Mouse (Mus musculus) brain, adult 10 weeks (tissue): ENCODE data around the gene Vwa7. TPM values are rescaled to one million over a fixed set of nuclear protein-coding genes. Genes with fewer than 3 reads are reported as not detected.

Experiments used
- polyA plus RNA-seq: library from polyadenylated mRNA; stranded (reverse); fragments of 350-450 nt; fragmentation: Illumina TruSeq; extraction: RNeasy Lipid Tissue Mini Kit (QIAGEN cat#74804); gene quantifications from one replicate; pipeline ENCODE4 v1.2.3, GENCODE M21; 2015; ENCODE audit warnings: low read depth, low replicate concordance

Vwa7 gene
- 0.71 TPM for polyA plus RNA-seq

DNA sequence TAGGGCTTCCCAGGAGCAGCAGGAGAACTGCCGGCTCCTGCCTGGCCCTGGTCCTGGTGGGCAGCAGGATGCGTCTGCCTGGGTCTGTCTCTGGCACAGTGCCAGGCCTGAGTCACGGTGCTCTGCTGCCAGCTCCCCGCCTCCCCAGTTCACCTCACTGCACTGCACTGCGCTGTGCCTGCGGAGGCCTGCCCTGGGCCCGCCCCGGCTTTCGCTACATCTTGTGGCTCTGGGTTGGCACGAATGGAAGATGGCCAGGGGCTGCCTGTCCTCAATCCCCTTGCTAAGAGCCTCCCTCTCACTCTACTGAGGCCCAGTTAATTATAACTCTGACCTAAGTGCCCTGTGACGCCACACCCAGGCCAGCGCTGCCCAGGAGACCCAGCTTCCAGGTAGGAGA, at the start of gene Vwa7:
Gene Vwa7, plus strand, starts transcription at position 204 of the 400 bp plus-strand sequence.

DNA sequence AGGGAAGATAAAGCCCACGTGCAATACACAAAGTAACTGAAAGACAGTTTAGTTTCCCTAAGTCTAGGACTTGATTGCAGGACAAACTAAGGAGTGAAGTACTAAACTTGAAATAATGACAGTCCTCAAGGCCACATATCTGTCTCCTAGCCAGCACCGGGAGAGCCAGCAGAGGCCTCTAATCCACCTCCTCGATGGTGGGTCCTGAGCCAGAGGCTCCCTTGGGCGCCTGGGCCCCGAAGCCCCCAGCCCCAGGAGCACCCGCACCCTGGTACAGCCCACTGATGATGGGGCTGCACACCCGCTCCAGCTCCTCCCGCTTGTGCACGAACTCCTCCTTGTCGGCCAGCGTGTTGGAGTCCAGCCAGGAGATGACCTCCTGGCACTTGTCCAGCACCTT, 46.6 kb upstream of the Vwa7 start, which contains the start of gene Gm20481:
Gene Gm20481, plus strand, starts transcription at position 91 of the 400 bp plus-strand sequence.

DNA sequence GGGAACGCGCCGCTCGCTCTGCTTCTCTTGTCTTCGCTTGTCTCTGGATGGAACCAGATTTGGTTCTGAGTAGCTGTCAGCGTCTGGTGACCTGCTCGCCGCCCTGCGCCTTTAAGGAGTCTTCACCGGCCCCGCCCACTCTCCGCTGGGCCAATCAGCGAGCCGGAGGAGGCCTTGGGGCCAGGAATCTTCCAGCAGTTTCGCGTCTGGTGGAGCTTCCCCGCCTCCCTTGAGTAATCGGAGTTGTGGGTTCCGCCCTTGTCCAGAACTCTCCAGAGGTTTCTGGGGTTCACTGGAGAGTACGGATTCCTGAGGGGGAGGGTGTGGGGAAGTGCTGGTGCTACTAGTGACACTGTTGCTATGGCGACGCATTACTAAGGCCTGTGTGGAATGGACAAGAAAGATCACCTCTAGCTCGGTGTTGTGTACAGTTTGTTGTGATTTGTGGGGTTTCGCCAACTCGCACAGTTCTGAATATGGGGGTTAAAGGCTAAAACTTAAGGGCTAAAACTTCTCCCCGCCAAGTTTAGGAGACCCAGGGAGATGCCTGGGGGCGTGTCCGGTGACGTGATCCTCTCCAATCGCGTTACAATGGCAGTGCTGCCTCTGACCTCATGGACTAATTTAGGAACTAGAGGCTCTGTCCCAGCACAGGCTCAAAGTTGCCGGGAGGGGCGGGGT, 44.2 kb upstream of the Vwa7 start, which contains the start of the genes Hspa1a and Hspa1l:
Gene Hspa1a, minus strand, starts transcription at position 88 of the 681 bp plus-strand sequence.
Gene Hspa1l, plus strand, starts transcription at position 635 of the 681 bp plus-strand sequence.

DNA sequence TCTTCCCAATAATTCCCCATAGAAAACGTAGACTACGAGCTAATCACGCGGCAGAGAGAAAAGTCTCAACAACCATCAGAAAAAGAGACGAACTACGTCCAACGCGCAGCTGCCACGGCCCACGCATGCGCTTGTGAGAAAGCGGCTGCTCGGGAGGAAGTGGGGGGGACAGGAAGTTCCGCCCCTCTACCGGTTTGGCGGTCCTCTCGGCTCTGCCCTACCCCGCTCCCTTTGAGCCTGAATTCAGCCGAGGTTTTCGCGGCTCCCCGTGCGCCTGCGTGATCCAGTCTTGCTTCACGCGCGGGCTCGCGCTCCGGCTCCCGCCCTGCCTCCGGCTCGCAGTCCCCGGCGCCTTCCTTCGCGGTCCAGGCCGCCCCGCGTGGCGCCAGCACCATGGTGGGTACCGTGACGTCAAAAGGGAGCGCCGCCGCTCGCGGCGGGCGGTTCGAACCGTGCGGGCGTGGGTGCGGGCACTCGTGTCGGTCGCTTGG, 34.6 kb upstream of the Vwa7 start, which contains the start of gene Lsm2:
Gene Lsm2, plus strand, starts transcription at position 173 of the 491 bp plus-strand sequence.

DNA sequence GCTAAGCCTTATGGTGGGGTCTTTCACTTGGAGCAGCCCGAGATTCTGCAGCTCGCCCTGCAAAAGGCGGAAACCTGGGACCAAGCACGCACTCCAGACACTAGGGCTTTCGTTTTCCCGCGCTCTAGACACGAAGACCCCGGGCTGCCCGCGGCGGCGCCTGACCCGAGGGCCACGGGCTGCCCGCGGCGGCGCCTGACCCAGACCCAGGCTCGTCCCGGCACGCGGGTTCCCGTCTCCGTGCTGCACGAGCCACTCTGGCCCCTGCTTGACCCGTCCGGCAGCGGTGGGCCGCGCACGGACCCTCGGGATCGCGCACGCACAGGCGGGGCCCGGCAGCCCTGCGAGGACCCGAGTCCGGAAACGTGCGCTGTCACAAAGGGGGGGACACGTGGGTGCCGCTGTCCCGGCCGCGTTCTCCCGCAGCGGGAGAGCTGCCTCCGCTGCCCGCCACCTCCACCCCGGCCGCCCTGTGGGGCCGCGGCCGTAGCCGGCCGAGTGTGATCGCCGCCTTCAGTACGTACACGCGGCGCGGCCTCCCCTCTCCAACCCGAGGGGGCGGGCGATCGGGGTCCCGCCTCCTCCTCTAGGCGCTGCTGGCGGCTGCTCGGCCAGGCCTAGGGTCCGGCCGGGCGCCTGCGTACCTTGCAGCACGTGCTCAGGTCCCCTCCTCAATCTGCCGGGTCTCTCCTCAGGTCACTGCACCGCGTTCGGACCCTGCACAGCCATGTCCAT, 15.5 kb upstream of the Vwa7 start, which contains the start of gene Vars:
Gene Vars, plus strand, starts transcription at position 271 of the 735 bp plus-strand sequence.

DNA sequence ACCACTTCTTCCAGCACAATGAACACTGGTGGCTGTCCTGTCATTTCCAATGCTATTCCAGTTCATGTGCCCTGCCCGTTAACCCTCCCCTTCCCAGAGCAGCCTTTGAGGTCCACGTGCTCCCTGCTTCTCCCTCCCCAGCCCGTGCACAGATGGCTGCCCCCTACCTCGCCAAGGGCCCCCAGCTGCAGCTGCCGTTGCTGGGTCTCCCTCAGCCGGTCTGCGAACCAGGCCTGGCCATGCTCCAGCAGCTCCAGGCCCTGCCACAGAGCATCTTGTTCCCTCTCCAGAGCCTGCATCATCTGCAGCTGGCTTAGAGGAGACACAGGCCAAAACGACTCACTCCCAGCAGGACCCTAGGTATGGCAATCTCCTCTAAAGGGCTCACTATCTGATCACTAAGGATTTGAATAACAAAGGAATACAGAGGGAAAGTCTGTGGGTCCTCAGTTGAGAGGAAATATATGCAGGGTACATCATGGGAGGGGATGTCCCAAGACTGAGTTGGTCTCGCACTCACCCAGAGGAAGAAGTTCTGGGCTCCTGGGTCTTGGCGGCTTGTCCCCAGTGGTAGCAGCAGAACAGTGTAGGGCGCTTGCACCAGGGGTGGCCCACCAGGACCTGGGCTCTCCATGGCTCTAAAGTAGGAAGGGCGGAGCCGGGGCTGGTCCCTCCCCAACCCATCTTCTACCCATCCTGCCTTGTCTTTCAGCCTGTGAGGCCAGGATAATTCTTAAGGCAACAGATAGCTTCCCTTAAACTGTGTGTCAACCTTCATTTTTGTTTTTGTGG, 11.1 kb downstream of the Vwa7 start, which contains the start of gene Sapcd1:
Gene Sapcd1, minus strand, starts transcription at position 740 of the 792 bp plus-strand sequence.

DNA sequence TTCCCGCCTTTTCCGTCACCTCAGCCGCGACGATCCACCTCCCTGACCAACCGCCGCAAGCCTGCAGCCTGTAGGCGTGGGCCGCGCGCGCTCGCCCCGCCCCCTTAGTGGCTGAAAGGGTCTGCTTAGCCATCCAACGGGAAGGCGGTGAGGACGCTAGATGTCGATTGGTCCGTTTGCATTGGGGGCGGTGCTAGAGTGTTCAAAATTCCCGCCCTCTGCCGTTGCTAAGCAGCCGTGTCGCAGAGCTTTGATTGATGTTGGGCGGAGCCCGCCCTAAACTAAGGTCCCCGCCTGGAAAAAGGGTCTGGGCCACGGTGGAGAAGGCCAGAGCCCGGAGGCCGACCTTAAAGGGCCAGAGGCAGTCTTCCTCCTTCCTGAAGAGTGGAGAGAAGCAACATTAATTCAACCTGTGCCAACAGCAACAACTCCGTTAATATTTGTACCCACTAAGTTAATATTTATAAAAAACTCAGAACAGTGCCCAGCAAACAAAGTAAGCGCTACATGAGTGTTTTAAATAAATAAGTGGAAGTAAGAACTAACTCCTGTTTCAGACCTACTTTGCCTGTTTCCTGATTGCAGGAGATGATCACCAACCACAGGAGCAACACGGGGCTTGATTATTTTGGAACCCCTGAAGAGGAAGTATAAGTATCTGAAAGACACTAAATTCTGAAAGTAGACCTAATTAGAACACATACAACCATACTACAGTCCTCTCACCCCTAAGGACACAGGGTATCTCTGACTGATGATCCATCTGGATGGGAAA, 30.5 kb downstream of the Vwa7 start, which contains the start of gene Msh5:
Gene Msh5, minus strand, starts transcription at position 65 of the 775 bp plus-strand sequence.

DNA sequence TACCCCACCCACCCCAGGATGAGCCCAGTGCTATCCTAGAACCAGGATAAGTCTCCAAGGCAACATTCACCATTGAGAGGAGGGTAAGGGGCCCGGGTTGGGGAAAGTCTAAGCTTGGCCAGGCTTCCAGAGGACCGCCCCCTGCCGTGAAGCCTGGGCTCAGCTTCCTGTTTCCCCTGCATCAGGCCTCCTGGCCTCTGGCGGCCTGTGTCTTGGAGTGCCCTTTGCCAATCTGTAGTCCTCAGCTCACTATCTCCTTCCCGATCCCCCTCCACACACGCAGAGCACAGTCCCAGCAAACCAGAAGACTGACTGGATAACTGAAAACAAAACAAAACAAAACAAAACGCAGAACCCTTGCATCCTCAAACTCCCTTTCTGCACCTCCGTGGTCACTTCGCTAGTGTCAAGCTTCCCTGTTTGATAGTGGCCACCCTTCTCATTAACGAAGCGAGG, 33.2 kb downstream of the Vwa7 start, which contains the start of gene Clic1:
Gene Clic1, plus strand, starts transcription at position 406 of the 456 bp plus-strand sequence.

DNA sequence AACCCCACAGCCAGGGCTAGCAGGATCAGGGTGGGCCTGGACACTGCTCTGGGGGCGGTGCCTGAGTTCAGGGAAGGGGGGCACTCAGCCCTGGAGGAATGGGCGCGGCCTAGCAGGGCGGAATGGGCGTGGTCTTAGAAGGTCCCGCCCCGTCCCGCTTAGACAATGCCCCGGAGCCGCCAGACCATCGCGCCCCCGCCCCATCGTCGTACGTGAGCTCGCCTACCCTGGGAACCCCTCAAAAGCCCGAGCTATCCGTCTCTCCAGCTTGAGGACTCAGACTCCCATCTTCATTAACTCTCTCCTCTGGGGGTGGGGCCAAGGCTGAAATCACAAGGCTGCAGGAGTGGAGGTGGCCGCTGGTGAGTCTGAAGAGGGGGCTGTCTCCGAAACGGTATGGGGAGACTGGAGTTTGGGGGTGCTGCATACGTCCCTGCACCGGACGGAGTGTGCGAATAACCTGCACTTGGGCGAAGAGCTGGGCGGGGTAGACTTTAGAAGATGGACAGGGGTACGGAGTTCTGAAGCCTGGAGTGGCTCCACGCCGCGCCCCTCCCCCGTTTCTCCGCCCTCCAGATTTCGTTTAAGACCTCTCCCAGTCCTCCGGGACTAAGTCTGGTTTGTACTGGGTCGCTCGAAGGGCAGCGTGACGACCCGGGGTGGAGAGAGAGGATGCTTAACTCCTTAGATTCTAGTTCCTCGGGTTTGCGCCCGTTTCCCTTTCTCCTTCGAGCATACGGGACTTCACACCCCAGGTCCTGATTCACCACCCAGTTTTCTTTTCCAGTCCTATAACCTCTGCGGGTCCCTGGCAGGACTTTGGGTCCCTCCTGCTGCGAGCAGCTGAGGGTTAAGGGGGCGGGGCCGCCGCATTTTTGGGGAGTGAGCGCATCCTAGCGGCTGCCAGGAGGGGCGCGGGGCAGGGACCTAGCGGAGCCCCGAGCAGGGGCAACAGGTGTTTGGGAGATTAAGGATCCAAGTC, 42.8 kb downstream of the Vwa7 start, which contains the start of gene Ddah2:
Gene Ddah2, plus strand, starts transcription at position 125 of the 982 bp plus-strand sequence.

DNA sequence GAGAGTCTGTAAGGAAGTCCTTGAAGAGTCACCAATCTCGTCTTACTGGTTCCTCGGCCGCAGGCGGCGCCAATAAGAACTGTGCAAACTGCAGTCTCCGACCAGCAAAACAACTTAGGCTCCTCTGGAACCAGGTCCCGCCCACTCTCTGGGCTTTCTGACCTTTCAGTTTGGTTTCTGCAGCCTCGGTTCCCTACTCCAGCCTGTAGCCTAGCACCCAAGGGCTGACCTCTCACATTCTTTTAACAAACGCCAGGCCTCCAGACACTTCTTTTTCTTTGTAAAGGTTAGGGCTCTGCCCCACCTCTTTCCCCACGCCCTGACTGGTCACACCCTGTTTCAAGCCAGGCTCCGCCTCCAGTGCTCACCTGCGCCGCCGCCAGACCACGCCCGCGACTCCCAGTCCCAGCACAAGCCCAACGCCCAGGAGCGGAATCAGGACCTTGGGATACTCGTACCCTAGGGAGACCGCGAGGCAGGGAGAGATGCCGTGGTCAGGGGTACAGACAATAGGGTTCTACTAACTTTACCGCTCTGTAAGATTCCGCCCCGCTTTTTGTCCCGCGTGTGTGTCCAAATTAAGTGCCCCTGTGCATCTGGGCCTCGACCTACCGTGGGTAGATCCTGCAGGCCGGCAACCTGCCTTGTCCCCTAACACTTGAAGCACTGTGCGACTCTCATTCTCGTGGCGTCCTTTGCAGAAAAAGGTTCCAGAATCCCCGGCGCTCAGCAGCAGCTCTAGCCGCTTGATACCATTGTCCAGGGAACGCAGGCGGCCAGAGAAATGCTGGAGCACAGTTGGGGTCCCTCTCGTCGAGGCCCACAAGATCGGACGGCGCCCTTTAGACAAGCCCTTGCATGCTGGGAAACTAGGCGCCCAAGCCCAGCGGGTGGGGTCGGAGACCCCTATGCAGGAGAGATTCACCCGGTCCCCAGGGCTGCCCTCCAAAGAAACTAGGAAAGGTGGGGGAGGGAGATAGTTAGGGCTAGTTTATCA, 48.9 kb downstream of the Vwa7 start, which contains the start of gene Ly6g6c:
Gene Ly6g6c, plus strand, starts transcription at position 438 of the 997 bp plus-strand sequence.

DNA sequence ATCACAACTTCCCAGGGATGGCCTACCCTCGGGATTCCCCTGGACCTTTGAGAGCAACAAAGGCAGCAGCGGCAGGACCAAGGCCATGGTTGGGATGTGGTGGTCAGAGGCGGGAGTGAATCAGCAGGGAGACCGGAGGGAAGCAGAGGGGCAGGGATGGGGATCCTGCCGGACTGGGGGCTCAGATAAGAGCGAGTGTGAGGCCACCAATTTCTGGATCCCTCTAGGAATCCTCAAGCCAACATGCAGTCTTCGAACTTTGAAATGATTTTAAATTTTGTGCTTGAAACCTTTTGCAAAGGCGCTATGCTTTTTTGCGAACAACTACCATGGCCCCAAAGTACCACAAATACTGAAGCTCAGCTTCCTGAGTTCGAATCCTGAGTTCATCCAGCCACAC, 49.7 kb downstream of the Vwa7 start, which contains the start of gene Mpig6b:
Gene Mpig6b, minus strand, starts transcription at position 101 of the 400 bp plus-strand sequence.

Other genes with a start within 250 kb of the Vwa7 start
- gene Cyp21a1, start 212.0 kb upstream of the Vwa7 start, polyA plus RNA-seq: not detected
- 67.9 TPM for gene Stk19, start 179.6 kb upstream of the Vwa7 start, polyA plus RNA-seq
- gene Dxo, start 179.6 kb upstream of the Vwa7 start, polyA plus RNA-seq: 37.4 TPM
- gene Skiv2l, start 166.4 kb upstream of the Vwa7 start, polyA plus RNA-seq: 47.0 TPM
- 35.3 TPM for gene Nelfe, start 166.2 kb upstream of the Vwa7 start, polyA plus RNA-seq
- gene Cfb, start 154.1 kb upstream of the Vwa7 start, polyA plus RNA-seq: 0.31 TPM
- 5.7 TPM for gene Zbtb12, start 137.1 kb upstream of the Vwa7 start, polyA plus RNA-seq
- not detected for gene Gm20547, start 134.5 kb upstream of the Vwa7 start, polyA plus RNA-seq
- gene C2, start 118.3 kb upstream of the Vwa7 start, polyA plus RNA-seq: 1.5 TPM
- 122 TPM for gene Ehmt2, start 118.1 kb upstream of the Vwa7 start, polyA plus RNA-seq
- gene Slc44a4, start 102.1 kb upstream of the Vwa7 start, polyA plus RNA-seq: 0.19 TPM
- gene Neu1, start 85.3 kb upstream of the Vwa7 start, polyA plus RNA-seq: 51.2 TPM
- gene Hspa1b, start 57.3 kb upstream of the Vwa7 start, polyA plus RNA-seq: 8.3 TPM
- not detected for gene Gm20481, start 46.7 kb upstream of the Vwa7 start, polyA plus RNA-seq
- 8.4 TPM for gene Hspa1a, start 44.4 kb upstream of the Vwa7 start, polyA plus RNA-seq
- gene Hspa1l, start 43.9 kb upstream of the Vwa7 start, polyA plus RNA-seq: 0.36 TPM
- 26.4 TPM for gene Lsm2, start 34.7 kb upstream of the Vwa7 start, polyA plus RNA-seq
- gene Vars, start 15.6 kb upstream of the Vwa7 start, polyA plus RNA-seq: 22.8 TPM
- gene Sapcd1, start 11.4 kb downstream of the Vwa7 start, polyA plus RNA-seq: not detected
- 0.67 TPM for gene Msh5, start 30.2 kb downstream of the Vwa7 start, polyA plus RNA-seq
- gene Clic1, start 33.4 kb downstream of the Vwa7 start, polyA plus RNA-seq: 22.1 TPM
- gene Ddah2, start 42.5 kb downstream of the Vwa7 start, polyA plus RNA-seq: 19.3 TPM
- gene Ly6g6c, start 48.8 kb downstream of the Vwa7 start, polyA plus RNA-seq: not detected
- not detected for gene Mpig6b, start 49.6 kb downstream of the Vwa7 start, polyA plus RNA-seq
- 5.5 TPM for gene Ly6g6e, start 60.3 kb downstream of the Vwa7 start, polyA plus RNA-seq
- 1.8 TPM for gene Ly6g6d, start 61.5 kb downstream of the Vwa7 start, polyA plus RNA-seq
- gene Ly6g6f, start 69.0 kb downstream of the Vwa7 start, polyA plus RNA-seq: 0.70 TPM
- gene Abhd16a, start 72.7 kb downstream of the Vwa7 start, polyA plus RNA-seq: 106 TPM
- gene Ly6g5c, start 91.7 kb downstream of the Vwa7 start, polyA plus RNA-seq: not detected
- not detected for gene Ly6g5b, start 98.8 kb downstream of the Vwa7 start, polyA plus RNA-seq
- 24.9 TPM for gene Gpank1, start 104.9 kb downstream of the Vwa7 start, polyA plus RNA-seq
- 221 TPM for gene Csnk2b, start 105.5 kb downstream of the Vwa7 start, polyA plus RNA-seq
- gene D17H6S53E, start 109.8 kb downstream of the Vwa7 start, polyA plus RNA-seq: 18.0 TPM
- gene Apom, start 115.5 kb downstream of the Vwa7 start, polyA plus RNA-seq: not detected
- 159 TPM for gene Bag6, start 118.6 kb downstream of the Vwa7 start, polyA plus RNA-seq
- gene Prrc2a, start 148.3 kb downstream of the Vwa7 start, polyA plus RNA-seq: 185 TPM
- 19.0 TPM for gene Aif1, start 159.5 kb downstream of the Vwa7 start, polyA plus RNA-seq
- gene Lst1, start 171.9 kb downstream of the Vwa7 start, polyA plus RNA-seq: 9.3 TPM
- 0.55 TPM for gene Ltb, start 177.9 kb downstream of the Vwa7 start, polyA plus RNA-seq
- not detected for gene Tnf, start 185.4 kb downstream of the Vwa7 start, polyA plus RNA-seq
- gene Lta, start 188.8 kb downstream of the Vwa7 start, polyA plus RNA-seq: not detected
- gene Gm16181, start 204.3 kb downstream of the Vwa7 start, polyA plus RNA-seq: not detected
- gene Atp6v1g2, start 217.1 kb downstream of the Vwa7 start, polyA plus RNA-seq: 711 TPM
- gene Nfkbil1, start 219.2 kb downstream of the Vwa7 start, polyA plus RNA-seq: 11.4 TPM
- gene Ddx39b, start 225.2 kb downstream of the Vwa7 start, polyA plus RNA-seq: 206 TPM
- 50.0 TPM for gene H2-D1, start 246.2 kb downstream of the Vwa7 start, polyA plus RNA-seq